Mouse (Mus musculus): Measurements from ENCODE around the gene Fem1b. TPM values are rescaled to one million over a fixed set of nuclear protein-coding genes. Genes with fewer than 3 reads are reported as not detected.
"Not testable (repeated sequence)": the region's sequence is repeated elsewhere in the genome, so short reads cannot be mapped to it uniquely, and the experiment has no call there.

Fem1b gene
- total RNA-seq, 2 experiments from 2014 or later = 103 to 115 TPM

DNA sequence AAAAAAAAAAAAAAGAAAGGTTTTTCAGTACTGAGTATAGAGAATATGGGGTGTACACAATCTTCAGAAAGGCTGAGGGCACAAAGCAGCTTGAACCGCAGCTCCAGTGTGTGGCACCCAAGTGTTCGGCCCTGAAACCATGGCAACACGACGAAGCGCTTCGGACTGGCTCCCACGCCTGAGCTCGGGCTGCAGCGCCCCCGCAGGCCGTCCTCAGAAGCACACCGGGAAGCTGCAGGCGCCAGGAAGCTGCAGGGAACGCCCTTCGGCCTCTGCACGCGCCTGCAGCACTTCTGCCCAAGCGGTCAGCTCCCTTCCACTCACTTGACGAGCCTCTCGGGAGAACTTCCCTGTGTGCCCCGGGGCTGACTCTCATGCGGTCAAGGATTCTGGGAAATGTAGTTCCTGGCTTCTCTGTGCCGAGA lies 16.9 kb upstream of the Fem1b start:
- peak; percentile 92 to 97 for DNase-seq (ENCODE audit: low spot score in 2 of 2)
- intact Hi-C loops (cut with DNase I) = loop anchor here (2.0 kb wide), 1 partner anchor 46 kb away; no protein-coding TSS in a partner anchor

GRCm38 (mm10) chr9:62827939-62828652 lies 16.4 kb upstream of the Fem1b start:
- DNase-seq (ENCODE audit: low spot score in 2 of 2) = peak; percentile 28 to 60
- intact Hi-C loops (cut with DNase I) = loop anchor here (2.0 kb wide), 2 partner anchors 45 to 543 kb away; no protein-coding TSS in a partner anchor

DNA sequence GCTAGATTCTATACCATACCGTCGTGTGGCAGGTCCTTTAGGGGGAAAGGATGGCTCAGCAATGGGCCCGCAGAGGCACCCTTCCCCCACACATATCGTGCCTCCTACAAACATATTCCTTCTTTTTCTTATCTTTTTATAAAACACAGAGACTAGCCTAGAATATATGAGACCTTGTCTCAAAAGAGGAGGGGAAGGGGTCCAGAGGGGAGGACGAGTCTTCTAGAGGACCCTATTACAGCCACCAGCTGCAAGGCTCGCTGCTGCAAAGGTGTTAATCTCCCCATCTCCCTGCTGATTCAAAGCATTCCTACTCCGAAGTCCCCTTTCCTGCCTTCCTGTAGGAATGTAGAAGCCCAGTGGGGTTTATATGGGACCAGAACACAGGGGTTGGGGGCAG lies 14.7 kb upstream of the Fem1b start:
- DNase-seq (ENCODE audit: low spot score in 2 of 2) = no peak
- intact Hi-C loops (cut with DNase I) = loop anchor here (2.0 kb wide), 1 partner anchor 542 kb away; no protein-coding TSS in a partner anchor

DNA sequence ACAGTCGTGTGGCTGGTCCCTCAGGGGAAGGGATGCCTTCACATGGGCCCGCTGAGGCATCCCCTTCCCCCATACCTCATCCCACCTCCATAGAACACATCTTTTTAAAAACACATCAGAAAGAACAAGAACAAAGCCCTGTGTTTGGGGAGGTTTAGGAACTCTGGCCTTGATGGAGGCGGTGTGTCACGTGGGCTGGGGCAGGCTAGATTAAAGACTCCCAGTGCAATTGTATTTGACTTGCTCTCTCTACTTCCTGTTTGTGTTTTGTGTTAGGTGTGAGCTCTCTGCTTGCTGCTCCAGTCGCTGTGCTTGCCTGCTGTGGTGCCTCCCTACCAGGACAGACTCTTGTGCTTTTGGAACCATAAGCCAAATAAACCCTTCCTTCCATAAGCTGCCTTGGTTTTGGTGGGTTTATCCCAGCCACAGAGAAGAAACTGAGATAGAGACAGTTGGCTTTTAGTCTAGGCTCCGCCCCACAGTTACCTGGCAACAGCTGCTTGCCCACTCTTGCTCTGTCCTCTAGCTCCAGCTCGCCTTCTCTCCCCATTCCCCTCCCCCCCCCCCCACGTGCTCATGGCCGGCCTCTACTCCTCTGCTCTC lies 14.2 kb upstream of the Fem1b start:
- intact Hi-C loops (cut with DNase I) = loop anchor here (2.0 kb wide), 1 partner anchor 541 kb away; no protein-coding TSS in a partner anchor
- no peak for DNase-seq (ENCODE audit: low spot score in 2 of 2)

- intact Hi-C loops (cut with DNase I) = no loop called here
- no peak for DNase-seq (ENCODE audit: low spot score in 2 of 2)
Observed at GRCm38 (mm10) chr9:62821811-62822210, 10.1 kb upstream of the Fem1b start.

DNA sequence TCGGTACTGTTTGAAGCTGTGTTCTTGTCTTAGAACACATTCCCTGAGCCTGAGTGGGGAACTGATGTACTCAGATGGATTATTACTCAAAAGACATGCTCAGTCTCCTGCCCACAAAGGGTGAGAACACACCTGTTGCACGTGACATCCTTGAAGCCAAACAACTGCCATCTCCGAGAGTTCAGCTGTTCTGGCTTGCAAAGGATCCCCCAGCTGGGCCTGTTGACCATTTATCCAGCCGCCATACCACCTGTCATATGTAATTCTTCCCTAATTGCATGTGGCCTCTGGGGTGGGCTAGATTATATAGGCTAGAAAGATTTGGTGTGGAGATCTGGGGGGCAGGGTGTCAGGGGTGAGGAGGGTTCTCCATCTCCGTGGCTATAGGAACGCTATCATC lies 9.1 kb upstream of the Fem1b start:
- DNase-seq (ENCODE audit: low spot score in 2 of 2) = no peak

GRCm38 (mm10) chr9:62819910-62820309 lies 8.2 kb upstream of the Fem1b start:
- intact Hi-C loops (cut with DNase I); DNase-seq (ENCODE audit: low spot score in 2 of 2): not testable (repeated sequence)

More for the DNA sequence above, 9.1 kb upstream of the Fem1b start:
- intact Hi-C loops (cut with DNase I) = no loop called here

- intact Hi-C loops (cut with DNase I) = no loop called here
- no peak for DNase-seq (ENCODE audit: low spot score in 2 of 2)
Observed at GRCm38 (mm10) chr9:62819494-62819893, 7.8 kb upstream of the Fem1b start.

GRCm38 (mm10) chr9:62817828-62818614 lies 6.3 kb upstream of the Fem1b start:
- no peak for DNase-seq (ENCODE audit: low spot score in 2 of 2)
- intact Hi-C loops (cut with DNase I) = no loop called here

DNA sequence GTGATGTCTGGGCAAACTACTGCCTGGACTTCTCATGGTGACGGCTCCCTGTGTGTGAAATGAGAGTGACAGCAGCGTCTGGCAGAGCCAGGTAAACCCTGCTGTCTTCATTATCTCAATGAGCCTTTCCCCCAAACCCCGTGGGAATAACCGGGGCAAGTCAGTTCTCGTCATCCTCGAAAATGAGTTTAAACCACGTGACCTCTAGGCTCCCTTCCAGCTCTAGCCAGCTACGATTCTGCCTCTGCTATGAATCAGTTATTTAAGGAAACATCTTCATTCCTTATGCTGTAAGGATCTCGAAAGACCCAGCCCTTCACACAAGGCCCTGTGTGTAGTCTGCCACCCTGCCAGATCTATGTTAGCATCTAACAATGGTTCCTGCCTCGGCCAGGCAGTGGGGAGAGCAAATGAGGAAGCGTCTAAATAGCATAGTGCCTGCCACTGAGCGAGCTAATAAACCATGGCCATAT lies 5.4 kb upstream of the Fem1b start:
- peak; percentile 37 to 72 for DNase-seq (ENCODE audit: low spot score in 2 of 2)

GRCm38 (mm10) chr9:62816323-62817098 lies 4.8 kb upstream of the Fem1b start:
- intact Hi-C loops (cut with DNase I) = no loop called here
- no peak for DNase-seq (ENCODE audit: low spot score in 2 of 2)

More for the DNA sequence above, 5.4 kb upstream of the Fem1b start:
- intact Hi-C loops (cut with DNase I) = no loop called here

GRCm38 (mm10) chr9:62814751-62815150 lies 3.0 kb upstream of the Fem1b start:
- intact Hi-C loops (cut with DNase I) = no loop called here
- no peak for DNase-seq (ENCODE audit: low spot score in 2 of 2)

- DNase-seq (ENCODE audit: low spot score in 2 of 2) = no peak
- intact Hi-C loops (cut with DNase I) = no loop called here
Observed at GRCm38 (mm10) chr9:62812216-62813049, 699 bp upstream of the Fem1b start.

DNA sequence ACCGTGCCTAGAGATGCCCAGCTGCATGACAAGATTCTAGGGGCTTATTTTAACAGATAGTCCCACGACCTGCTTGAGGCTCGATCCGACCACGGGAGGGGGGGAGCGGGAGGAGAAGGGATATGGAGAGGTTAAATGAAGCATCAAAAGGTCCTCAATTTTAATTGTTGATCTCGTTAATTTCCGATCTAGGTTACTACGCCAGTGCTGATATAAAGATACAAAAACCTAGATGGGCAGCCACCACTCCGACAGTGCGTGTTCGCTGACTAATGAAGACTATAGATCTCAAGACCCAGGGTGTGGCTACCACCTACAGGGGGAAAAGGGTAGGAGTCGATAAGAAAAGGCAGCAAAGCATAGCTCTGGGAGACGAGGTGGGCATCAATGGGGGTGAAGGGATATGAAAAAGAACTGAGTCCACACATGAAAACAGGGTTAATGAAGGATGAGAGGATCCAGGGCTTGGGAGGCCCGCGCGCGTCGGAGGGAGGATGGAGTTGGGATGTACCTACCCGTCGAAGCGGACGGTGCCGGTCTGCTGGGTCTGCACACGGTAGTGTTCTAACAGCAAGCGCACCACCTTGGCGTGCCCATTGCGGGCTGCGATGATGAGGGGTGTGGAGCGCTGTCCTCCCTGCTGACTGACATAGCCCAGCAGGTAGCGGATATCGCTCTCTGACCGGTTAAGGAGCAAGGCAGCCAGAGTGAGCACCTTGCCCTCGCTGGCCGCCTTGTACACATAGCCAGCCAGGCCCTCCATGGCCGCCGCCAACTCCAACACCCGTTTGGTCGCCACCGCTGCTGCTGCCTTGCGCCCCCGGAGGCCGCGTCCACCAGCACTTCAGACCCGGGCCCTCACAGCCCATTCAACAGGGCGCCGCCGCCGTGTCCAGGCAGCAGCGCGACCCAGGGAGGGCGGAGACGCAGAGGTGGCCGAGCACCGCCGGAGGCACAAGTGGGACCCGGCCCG lies 905 bp downstream of the Fem1b start:
- peak; percentile 39 to 42 for DNase-seq (ENCODE audit: low spot score in 2 of 2)
- intact Hi-C loops (cut with DNase I) = no loop called here

DNA sequence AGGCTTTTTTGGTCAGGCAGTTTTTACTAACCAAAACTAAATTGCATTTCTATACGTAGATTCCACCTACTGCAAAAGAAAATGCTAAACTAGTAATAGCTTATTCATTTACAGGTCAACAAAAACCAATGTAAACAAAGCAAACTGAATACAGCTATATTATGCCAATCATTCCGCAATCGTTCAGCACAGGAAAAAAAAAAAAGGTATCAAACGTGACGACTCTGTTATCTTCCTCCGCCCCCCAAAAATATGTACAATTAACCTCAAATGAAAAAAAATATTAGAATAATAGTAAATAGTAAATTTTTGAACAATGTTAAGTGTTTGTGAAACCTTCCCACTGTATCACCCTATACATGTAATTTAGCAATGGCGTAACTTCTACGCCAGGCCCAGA lies 1.6 kb downstream of the Fem1b start:
- intact Hi-C loops (cut with DNase I) = no loop called here

DNA sequence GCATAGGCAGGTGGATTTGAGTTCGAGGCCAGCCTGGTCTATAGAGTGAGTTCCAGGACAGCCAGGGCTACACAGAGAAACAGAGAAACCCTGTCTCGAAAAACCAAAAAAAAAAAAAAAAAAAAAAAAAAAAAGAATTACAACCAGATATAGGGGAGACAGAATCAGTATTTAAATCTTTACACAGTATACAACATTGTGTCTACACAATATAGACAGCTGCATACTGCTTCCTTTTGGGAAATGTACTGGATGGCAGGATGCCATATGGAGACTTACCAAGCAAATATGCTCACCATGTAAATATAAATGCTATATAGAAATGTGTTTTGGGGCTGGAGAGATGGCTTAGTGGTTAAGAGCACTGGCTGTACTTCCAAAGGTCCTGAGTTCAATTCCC lies 12.5 kb downstream of the Fem1b start:
- intact Hi-C loops (cut with DNase I); DNase-seq (ENCODE audit: low spot score in 2 of 2): not testable (repeated sequence)

More for the DNA sequence above, 1.6 kb downstream of the Fem1b start:
- no peak for DNase-seq (ENCODE audit: low spot score in 2 of 2)

GRCm38 (mm10) chr9:62789856-62790255 lies 21.9 kb downstream of the Fem1b start:
- intact Hi-C loops (cut with DNase I) = no loop called here
- peak in 1 of 2 experiments; percentile 39 for DNase-seq (ENCODE audit: low spot score in 2 of 2)
